Mouse (Mus musculus) liver, adult 2 months (tissue): ENCODE results near the gene Onecut3. TPM values are rescaled to one million over a fixed set of nuclear protein-coding genes. Genes with fewer than 3 reads are reported as not detected.
A peak's percentile ranks its signal among the peaks of the same experiment; 100 is the strongest.

Experiments
- DNase-seq: peaks from one replicate; pipeline ENCODE4 v3.0.0-alpha.2; 2011; ENCODE audit warnings: low read depth, low spot score; ENCODE audit errors: extremely low read depth
- H3K27ac ChIP-seq: fragments of 200-500 bp; replicated peaks from 2 replicates; pipeline ENCODE4 v1.5.1; 2012; ENCODE audit warnings: low read depth, mild to moderate bottlenecking, control low read depth, inconsistent platforms, low read length; ENCODE audit not compliant: insufficient read depth
- H3K27me3 ChIP-seq: fragments of 200-500 bp; 2 replicates; pipeline ENCODE4 v1.6.1; 2012; ENCODE audit warnings: mild to moderate bottlenecking, moderate library complexity, low read length, inconsistent platforms; ENCODE audit not compliant: control insufficient read depth, insufficient read depth
- H3K36me3 ChIP-seq: fragments of 200-500 bp; 2 replicates; pipeline ENCODE4 v1.6.1; 2012; ENCODE audit warnings: low read length, inconsistent platforms; ENCODE audit not compliant: control insufficient read depth, insufficient read depth
- H3K4me1 ChIP-seq: fragments of 200-500 bp; 2 replicates; pipeline ENCODE4 v1.6.1; 2011; ENCODE audit warnings: low read length; ENCODE audit not compliant: control insufficient read depth, insufficient read depth
- H3K4me3 ChIP-seq: fragments of 200-500 bp; 2 replicates; pipeline ENCODE4 v1.5.1; 2011; ENCODE audit warnings: low read depth, mild to moderate bottlenecking, control low read depth, low read length, moderate library complexity; ENCODE audit not compliant: insufficient read depth
- H3K79me2 ChIP-seq: fragments of 200-500 bp; 2 replicates; pipeline ENCODE4 v1.6.1; 2012; ENCODE audit warnings: inconsistent platforms, mild to moderate bottlenecking, low read length, moderate library complexity; ENCODE audit not compliant: control insufficient read depth, insufficient read depth
- H3K9ac ChIP-seq: fragments of 200-500 bp; 2 replicates; pipeline ENCODE4 v1.6.1; 2012; ENCODE audit warnings: low read depth, mild to moderate bottlenecking, control low read depth, inconsistent platforms, low read length
- CTCF ChIP-seq: fragments of 200-500 bp; IDR thresholded peaks from 2 replicates; pipeline ENCODE4 v1.5.1; 2011; ENCODE audit warnings: low read depth, low read length, control low read depth
- POLR2A ChIP-seq: fragments of 200-500 bp; IDR thresholded peaks from 2 replicates; pipeline ENCODE4 v1.6.1; 2011; ENCODE audit warnings: low read length, control low read depth; ENCODE audit not compliant: insufficient read depth; ENCODE audit errors: extremely low read depth
- WGBS: fragments of 180-500 bp; shearing (Covaris S2); methylation state at CpG from one replicate; pipeline ENCODE4 v1.1.7; 2018; 5-methylcytosine and 5-hydroxymethylcytosine counted together
- polyA plus RNA-seq: library from polyadenylated mRNA; depleted of rRNA; stranded (reverse); fragments of >200 nt; gene quantifications from 2 replicates; pipeline ENCODE4 v1.2.3, GENCODE M21; 2012
- total RNA-seq: library from RNA; depleted of rRNA; stranded (reverse); fragments of >200 nt; gene quantifications from 2 replicates; pipeline ENCODE4 v1.2.3, GENCODE M21; 2014

The Onecut3 gene
- total and polyA plus RNA-seq, 2 experiments, result not detected

GRCm38 (mm10) chr10:80495901-80496300 is 1.3 kb downstream of the Onecut3 start:
- Histone ChIP-seq H3K79me2 (no peaks in the 10 kb centered on the region), H3K4me3 (no peak overlapping the region), H3K36me3 (no peaks in the 10 kb centered on the region), H3K27ac (no peak overlapping the region), H3K4me1 (no peaks in the 10 kb centered on the region), H3K9ac (no peak overlapping the region), H3K27me3 (peaks cover 38% of the 10 kb centered on the region)
- 6% methylated on average over 35 of the region's 35 CpGs for WGBS
- DNase-seq, result no peak
- no peak for TF ChIP-seq CTCF
- TF ChIP-seq POLR2A, result no peak

GRCm38 (mm10) chr10:80496421-80496820 is 1.8 kb downstream of the Onecut3 start:
- Histone ChIP-seq H3K79me2 (no peaks in the 10 kb centered on the region), H3K4me1 (no peaks in the 10 kb centered on the region), H3K4me3 (no peak overlapping the region), H3K27ac (no peak overlapping the region), H3K27me3 (peaks cover 33% of the 10 kb centered on the region), H3K9ac (no peak overlapping the region), H3K36me3 (no peaks in the 10 kb centered on the region)
- WGBS, result 3% methylated on average over 20 of the region's 20 CpGs
- DNase-seq, result no peak
- no peak for TF ChIP-seq POLR2A
- no peak for TF ChIP-seq CTCF

- no peak for DNase-seq
- Histone ChIP-seq H3K27ac (no peak overlapping the region), H3K4me1 (peaks cover 2% of the 10 kb centered on the region; the same call in 1 of the 2 replicates), H3K4me3 (no peak overlapping the region), H3K27me3 (peaks cover 11% of the 10 kb centered on the region; the same call in 1 of the 2 replicates), H3K79me2 (no peaks in the 10 kb centered on the region), H3K36me3 (no peaks in the 10 kb centered on the region), H3K9ac (no peak overlapping the region)
- 31% methylated on average over 7 of the region's 7 CpGs for WGBS
- TF ChIP-seq CTCF (no peak), POLR2A (no peak)
Measured at GRCm38 (mm10) chr10:80502291-80502690, 7.7 kb downstream of the Onecut3 start.

- peaks cover 2% of the 10 kb centered on the region; the same call in 1 of the 2 replicates for H3K4me1 ChIP-seq
- 34% methylated on average over 22 of the region's 22 CpGs for WGBS
- H3K9ac ChIP-seq, result no peak overlapping the region
- no peak for DNase-seq
- no peak overlapping the region for H3K4me3 ChIP-seq
- no peaks in the 10 kb centered on the region for H3K36me3 ChIP-seq
- no peak for TF ChIP-seq CTCF
- no peak for TF ChIP-seq POLR2A
- no peaks in the 10 kb centered on the region for H3K79me2 ChIP-seq
- no peak overlapping the region for H3K27ac ChIP-seq
- peaks cover 11% of the 10 kb centered on the region; the same call in 1 of the 2 replicates for H3K27me3 ChIP-seq
Measured at GRCm38 (mm10) chr10:80502819-80503314, 8.2 kb downstream of the Onecut3 start.

GRCm38 (mm10) chr10:80503599-80504220 is 9.1 kb downstream of the Onecut3 start:
- Histone ChIP-seq H3K4me1 (peaks cover 2% of the 10 kb centered on the region; the same call in 1 of the 2 replicates), H3K27ac (no peak overlapping the region), H3K79me2 (no peaks in the 10 kb centered on the region), H3K4me3 (no peak overlapping the region), H3K36me3 (no peaks in the 10 kb centered on the region), H3K9ac (no peak overlapping the region), H3K27me3 (peaks cover 11% of the 10 kb centered on the region; the same call in 1 of the 2 replicates)
- DNase-seq, result peak; percentile 68
- no peak for TF ChIP-seq POLR2A
- no peak for TF ChIP-seq CTCF
- WGBS, result 13% methylated on average over 27 of the region's 27 CpGs

- H3K4me3 ChIP-seq, result no peak overlapping the region
- TF ChIP-seq CTCF (no peak), POLR2A (no peak)
- peaks cover 2% of the 10 kb centered on the region; the same call in 1 of the 2 replicates for H3K4me1 ChIP-seq
- no peaks in the 10 kb centered on the region for H3K79me2 ChIP-seq
- no peak overlapping the region for H3K27ac ChIP-seq
- H3K9ac ChIP-seq, result no peak overlapping the region
- no peak for DNase-seq
- WGBS, result 25% methylated on average over 8 of the region's 9 CpGs
- no peaks in the 10 kb centered on the region for H3K36me3 ChIP-seq
- peaks cover 8% of the 10 kb centered on the region; the same call in 1 of the 2 replicates for H3K27me3 ChIP-seq
Measured at GRCm38 (mm10) chr10:80504724-80505123, 10.1 kb downstream of the Onecut3 start.
